8 mouse cellular contexts compared by ENCODE assay signal in the genomic region with DNA sequence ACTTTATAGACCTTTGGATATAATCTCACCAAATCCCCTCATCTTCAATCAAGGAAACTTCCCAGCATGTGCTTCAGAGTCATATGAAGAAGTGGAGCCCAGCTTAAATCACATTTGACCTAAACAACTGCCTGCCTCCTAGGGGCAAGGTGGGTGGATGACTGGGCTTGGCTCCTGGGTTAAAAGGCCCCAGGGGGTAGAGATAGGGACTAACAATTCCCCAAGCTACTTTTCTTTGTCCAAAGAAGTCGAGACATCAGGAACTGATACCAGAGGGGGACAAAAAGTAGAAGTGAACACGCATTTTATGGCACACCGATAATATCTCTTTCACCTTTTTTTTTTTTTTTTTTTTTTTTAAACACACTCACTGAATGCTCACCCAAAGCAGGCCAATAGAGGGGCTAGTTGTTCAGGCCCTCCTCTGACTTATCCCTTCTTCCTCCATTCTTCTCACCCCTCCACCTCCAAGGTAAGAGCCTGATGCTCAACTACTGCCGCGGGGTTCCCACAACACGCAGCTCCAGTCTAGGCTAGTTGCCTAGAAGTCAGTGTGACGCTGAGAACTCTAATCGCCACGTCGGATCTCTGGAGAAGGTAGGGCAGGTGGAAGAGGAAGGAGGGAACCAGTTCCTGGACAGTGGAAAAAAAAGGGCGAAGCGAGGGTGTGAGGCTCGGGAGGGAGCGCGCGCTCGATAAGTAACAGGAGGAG. TPM values are rescaled to one million over a fixed set of nuclear protein-coding genes. Genes with fewer than 3 reads are reported as not detected.
DNase-seq lines count a peak whose midpoint lies in the region; ATAC-seq lines count a peak whose summit lies in the region.

No protein-coding gene starts in this region.

- H3K4me2 ChIP-seq in hindbrain, embryonic 11.5 days (replicated peaks; ENCODE audit: low read depth, low read length): peak overlapping the region; percentile 46

- DNase-seq in 3134 (ENCODE audit: extremely low read depth, insufficient read length, low spot score) (peak; percentile 25), ES-CJ7 (ENCODE audit: low read depth, low spot score) (peak; percentile 61), liver (peak; percentile 36)
- peak; percentile 56 for DNase-seq in embryo, embryonic 10 days (ENCODE audit: low spot score)
- DNase-seq in hindbrain, embryonic 11.5 days (ENCODE audit: low spot score): peak; percentile 34
- peak; percentile 36 to 52 for DNase-seq in natural killer cell, adult 2 months (ENCODE audit: low spot score in 2 of 2)
- DNase-seq in left cerebral cortex, adult 8-10 months (ENCODE audit: low spot score in 2 of 2): no peak
- DNase-seq in frontal cortex, postnatal 14 days (ENCODE audit: low spot score in 2 of 2): no peak

- H3K9ac ChIP-seq in hindbrain, embryonic 11.5 days (ENCODE audit: low read depth, low read length): peak overlapping the region; percentile 95; the same call in 1 of the 2 replicates

- no peaks in the 10 kb centered on the region for H3K27me3 ChIP-seq in hindbrain, embryonic 11.5 days (ENCODE audit: control insufficient read depth, insufficient read depth, low read length)

- ATAC-seq in hindbrain, embryonic 11.5 days (ENCODE audit: low FRiP score): no peak; the same call in none of the 2 replicates

- under 1% methylated on average over 15 of the region's 17 CpGs for WGBS in hindbrain, embryonic 11.5 days

- no peaks in the 10 kb centered on the region for H3K9me3 ChIP-seq in hindbrain, embryonic 11.5 days (ENCODE audit: control insufficient read depth, low read length)

- peak overlapping the region; percentile 90 for H3K4me3 ChIP-seq in hindbrain, embryonic 11.5 days (ENCODE audit: low read depth, low read length)

- no peaks in the 10 kb centered on the region for H3K36me3 ChIP-seq in hindbrain, embryonic 11.5 days (ENCODE audit: control insufficient read depth, insufficient read depth, low read length)

- no peak overlapping the region for H3K27ac ChIP-seq in hindbrain, embryonic 11.5 days (ENCODE audit: low read depth, low read length)

- 0 out of 2 replicates have a peak, but pooled peaks cover 3% of the 10 kb centered on the region for H3K4me1 ChIP-seq in hindbrain, embryonic 11.5 days (replicated peaks; ENCODE audit: control insufficient read depth, insufficient read depth, low read length)

RNA-seq across cellular contexts. Expression of a gene that starts 0.6 kb away (rescaled TPM):
- polyA plus RNA-seq in hindbrain, embryonic 11.5 days (2014; fragmentation: Nextera tagmentation; extraction: Ambion mirVana): 340 and 415 TPM in 2 replicates
- 100 to 1,000 TPM; 130 to 147 (median 140) TPM for total RNA-seq in left cerebral cortex, adult 8-10 months (2022)

Comparison
In these comparisons a context has a peak if more than half of its experiments do, and no peak if none do; other contexts are left out.
1. DNase-seq: peak in 3134 (single experiment), ES-CJ7 (single experiment), embryo, embryonic 10 days (single experiment), hindbrain, embryonic 11.5 days (single experiment), liver (single experiment) and natural killer cell, adult 2 months (2 of 2); none in left cerebral cortex, adult 8-10 months (0 of 2) and frontal cortex, postnatal 14 days (0 of 2).